Mouse (Mus musculus) olfactory bulb, adult 2 months (tissue): ENCODE measurements at regions not wholly inside any gene's neighbourhood (a gene's known extent, or its start where the extent isn't known, plus 50 kb on each side); places are given as distances from the start of the nearest gene placed in this dataset.
A peak's percentile ranks its signal among the peaks of the same experiment; 100 is the strongest.

Experiments
- H3K27ac ChIP-seq: fragments of 200-500 bp; 2 replicates; pipeline ENCODE4 v1.5.1; 2012; ENCODE audit warnings: low read depth, low read length; ENCODE audit not compliant: insufficient read depth
- H3K4me1 ChIP-seq: fragments of 200-500 bp; 2 replicates; pipeline ENCODE4 v1.6.1; 2012; ENCODE audit warnings: low read length; ENCODE audit not compliant: control insufficient read depth, insufficient read depth
- H3K4me3 ChIP-seq: fragments of 200-500 bp; 2 replicates; pipeline ENCODE4 v1.5.1; 2012; ENCODE audit warnings: mild to moderate bottlenecking, low read depth, low read length, moderate library complexity; ENCODE audit not compliant: insufficient read depth
- CTCF ChIP-seq: fragments of 200-500 bp; IDR thresholded peaks from 2 replicates; pipeline ENCODE4 v1.5.1; 2012; ENCODE audit warnings: low read depth, mild to moderate bottlenecking, low read length, moderate library complexity; ENCODE audit not compliant: insufficient read depth
- POLR2A ChIP-seq: fragments of 200-500 bp; IDR thresholded peaks from 2 replicates; pipeline ENCODE4 v1.6.1; 2012; ENCODE audit warnings: mild to moderate bottlenecking, low read depth, low read length, moderate library complexity; ENCODE audit not compliant: insufficient read depth
- WGBS: fragments of 180-500 bp; shearing (Covaris S2); methylation state at CpG from one replicate; pipeline ENCODE4 v1.1.7; 2018; 5-methylcytosine and 5-hydroxymethylcytosine counted together

DNA sequence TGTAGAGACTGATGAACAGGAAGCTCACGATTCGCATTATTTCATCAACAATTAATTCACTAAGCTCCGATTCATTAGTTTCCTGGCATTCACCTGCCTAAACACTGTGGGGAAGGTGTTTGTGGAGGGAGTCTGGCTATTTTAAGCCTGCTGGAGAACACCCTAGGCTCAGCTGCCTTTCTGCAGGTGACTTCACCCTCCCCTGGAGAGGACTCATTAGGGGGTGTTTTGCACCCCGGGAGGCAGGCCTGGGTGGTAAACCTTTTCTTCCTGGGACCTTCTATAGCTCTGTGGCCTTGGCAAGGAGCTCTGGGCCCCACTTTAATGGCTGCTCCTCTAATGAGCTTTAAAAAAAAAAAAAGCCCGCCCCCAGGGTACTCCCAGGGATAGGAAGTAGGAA is 55.4 kb upstream of the Bnc1 start:
- no peak for TF ChIP-seq POLR2A
- no peak for TF ChIP-seq CTCF
- H3K4me1 ChIP-seq = no peaks in the 10 kb centered on the region
- no peak overlapping the region for H3K27ac ChIP-seq
- WGBS = 70% methylated on average over 5 of the region's 5 CpGs
- no peak overlapping the region for H3K4me3 ChIP-seq

DNA sequence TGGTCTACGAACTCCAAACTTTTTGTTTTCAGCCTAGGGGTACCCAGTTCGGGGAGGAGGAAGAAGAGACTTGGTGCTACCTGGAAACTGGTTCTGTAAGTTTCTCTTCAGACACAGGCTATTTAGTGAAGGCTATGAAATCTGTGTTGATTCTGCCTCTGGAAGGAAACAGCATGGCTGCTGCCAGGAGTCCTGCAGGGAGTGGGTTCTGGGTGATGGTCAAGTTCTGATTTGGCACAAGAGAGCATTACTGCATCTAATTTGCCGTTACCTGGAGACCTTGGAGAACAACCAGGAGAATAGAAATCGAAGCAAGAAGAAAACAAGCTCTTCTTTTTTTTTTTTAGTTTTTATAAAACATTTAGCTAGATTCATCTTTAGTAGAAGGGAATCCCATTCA is 61.3 kb upstream of the Bnc1 start:
- no peak overlapping the region for H3K4me3 ChIP-seq
- H3K4me1 ChIP-seq = peaks cover 6% of the 10 kb centered on the region
- 67% methylated on average over 4 of the region's 4 CpGs for WGBS
- no peak overlapping the region for H3K27ac ChIP-seq
- TF ChIP-seq CTCF (no peak), POLR2A (no peak)

DNA sequence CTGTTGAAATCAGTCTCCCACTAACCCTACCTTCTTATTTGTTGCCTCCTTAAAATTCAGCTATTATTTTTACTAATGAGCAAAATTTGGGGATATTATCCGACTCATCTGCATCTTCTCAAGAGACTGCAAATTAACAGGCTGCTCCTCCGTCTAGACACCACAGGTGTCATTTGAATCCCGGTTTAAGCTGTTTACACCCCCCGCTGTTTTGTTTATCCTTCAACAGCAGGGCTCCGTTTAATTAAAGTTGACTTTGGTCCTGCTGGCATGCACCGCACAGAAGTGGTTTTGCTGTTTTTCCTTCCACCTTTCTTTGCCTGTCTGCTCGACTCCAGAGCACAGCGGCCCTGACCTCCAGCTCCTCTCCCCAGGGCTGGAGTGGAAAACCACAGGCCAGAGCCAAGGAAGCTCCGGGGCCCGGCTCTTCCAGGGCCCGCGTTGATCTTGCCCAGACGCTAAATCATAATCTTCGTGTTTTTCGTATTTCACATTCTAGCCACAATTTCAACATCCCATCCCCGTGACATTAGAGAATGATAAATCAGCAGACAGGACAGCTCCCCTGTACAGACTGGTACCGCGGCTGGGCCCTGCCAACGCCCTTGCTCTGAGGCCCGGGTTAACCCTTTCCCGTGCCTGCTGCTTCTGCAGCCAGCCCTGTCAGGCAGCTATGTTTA is 64.6 kb upstream of the Bnc1 start:
- H3K27ac ChIP-seq = no peak overlapping the region
- TF ChIP-seq POLR2A (no peak), CTCF (no peak)
- no peak overlapping the region for H3K4me3 ChIP-seq
- peaks cover 6% of the 10 kb centered on the region for H3K4me1 ChIP-seq
- 11% methylated on average over 21 of the region's 21 CpGs for WGBS

DNA sequence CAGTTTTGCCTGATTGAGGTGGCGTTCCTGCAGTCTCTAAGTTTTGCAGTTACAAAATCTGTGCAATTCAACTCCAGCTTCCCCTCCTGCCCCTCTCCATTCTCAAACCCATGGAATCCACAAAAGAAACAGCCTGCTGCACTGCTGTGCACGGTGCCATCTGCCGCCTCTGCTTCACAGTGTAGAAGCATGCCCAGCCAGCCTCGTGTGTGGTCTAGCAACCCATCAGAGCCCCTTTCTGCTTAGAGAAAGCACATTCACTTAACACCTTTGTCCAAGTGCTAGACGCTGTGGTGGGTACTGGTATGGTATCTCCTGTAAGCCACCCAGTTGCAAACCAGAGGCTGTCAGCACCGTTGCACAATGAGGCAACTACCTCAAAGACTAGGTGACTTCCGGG is 71.3 kb upstream of the Bnc1 start:
- Histone ChIP-seq H3K4me3 (no peak overlapping the region), H3K27ac (no peak overlapping the region), H3K4me1 (no peaks in the 10 kb centered on the region)
- 64% methylated on average over 7 of the region's 7 CpGs for WGBS
- TF ChIP-seq CTCF (no peak), POLR2A (no peak)

DNA sequence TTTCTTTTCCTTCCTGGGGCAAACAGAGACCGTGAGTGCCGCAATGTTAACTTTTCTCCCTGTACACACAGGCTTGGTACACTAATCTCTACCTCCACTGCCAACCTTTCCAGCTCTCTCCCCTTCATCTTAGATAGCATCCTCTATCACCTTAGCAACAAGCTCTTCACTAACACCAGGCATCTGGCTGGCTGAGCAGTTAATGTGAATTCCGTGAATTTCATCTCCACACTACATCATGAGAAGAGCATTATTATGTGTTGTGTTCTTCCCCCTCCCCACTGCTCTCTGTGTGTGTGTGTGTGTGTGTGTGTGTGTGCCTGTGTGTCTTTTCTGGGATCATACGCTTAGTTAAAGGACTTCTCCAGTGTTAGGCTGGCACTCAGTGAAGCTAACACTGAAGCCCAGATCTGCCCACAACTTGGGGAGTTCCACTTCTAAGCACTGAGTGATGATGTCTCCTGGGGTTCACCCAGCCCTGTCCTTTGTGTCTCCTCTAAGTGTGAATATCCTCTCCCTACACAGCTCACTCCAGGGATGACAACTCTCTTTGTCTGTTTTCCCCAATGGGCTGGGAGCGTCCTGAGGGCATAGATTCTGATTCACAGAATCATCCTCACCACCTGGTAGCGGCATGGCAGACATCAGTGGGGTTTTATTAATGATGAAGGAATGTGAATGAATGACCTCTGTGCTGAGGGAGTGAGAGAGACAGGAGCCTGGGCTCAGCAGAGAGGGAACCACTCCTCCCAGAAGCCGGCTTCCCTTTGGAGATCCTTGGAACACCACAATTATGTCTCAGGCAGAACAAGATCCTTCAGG is 77.7 kb upstream of the Bnc1 start:
- TF ChIP-seq CTCF (no peak), POLR2A (no peak)
- Histone ChIP-seq H3K4me3 (no peak overlapping the region), H3K27ac (no peak overlapping the region), H3K4me1 (no peaks in the 10 kb centered on the region)
- WGBS = 65% methylated on average over 7 of the region's 7 CpGs

DNA sequence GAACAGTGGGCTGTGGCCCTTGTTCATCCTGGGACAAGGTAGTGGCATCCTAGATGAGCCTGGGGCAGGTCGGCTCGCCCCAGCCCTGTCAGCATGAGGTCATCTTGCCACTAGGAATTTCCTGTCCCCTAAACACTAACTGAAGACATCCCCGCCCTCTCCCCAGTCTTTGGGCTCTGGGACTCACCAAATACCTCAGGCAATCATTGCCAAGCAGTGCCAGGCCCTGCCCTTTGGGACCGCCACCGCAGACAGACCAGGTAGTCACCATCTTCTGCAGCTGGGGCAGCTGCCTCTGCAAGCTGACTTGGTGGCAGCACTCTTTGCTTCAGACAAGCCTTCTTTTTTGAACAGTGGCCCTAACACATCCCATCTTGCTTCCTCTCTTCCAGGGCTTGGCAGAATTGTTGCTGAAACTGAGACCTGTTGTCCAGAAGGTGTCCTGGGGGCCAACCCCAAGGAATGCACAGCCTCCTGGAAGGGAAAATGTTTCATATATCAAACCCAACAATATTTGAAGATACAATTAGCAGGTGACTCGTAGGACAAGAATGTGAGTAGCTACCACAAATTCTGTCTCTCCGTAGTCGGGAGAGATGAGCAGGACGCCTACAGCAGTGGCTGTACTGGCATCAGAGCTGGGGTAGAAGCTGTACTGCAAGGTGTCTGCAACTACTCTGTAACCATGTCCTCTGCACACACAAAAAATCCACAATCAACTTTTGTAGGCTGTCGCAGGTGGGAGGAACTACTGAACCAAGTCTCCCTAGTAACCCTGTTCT is 79.0 kb upstream of the Bnc1 start:
- Histone ChIP-seq H3K27ac (no peak overlapping the region), H3K4me1 (no peaks in the 10 kb centered on the region), H3K4me3 (no peak overlapping the region)
- no peak for TF ChIP-seq POLR2A
- TF ChIP-seq CTCF = no peak
- 88% methylated on average over 10 of the region's 10 CpGs for WGBS

DNA sequence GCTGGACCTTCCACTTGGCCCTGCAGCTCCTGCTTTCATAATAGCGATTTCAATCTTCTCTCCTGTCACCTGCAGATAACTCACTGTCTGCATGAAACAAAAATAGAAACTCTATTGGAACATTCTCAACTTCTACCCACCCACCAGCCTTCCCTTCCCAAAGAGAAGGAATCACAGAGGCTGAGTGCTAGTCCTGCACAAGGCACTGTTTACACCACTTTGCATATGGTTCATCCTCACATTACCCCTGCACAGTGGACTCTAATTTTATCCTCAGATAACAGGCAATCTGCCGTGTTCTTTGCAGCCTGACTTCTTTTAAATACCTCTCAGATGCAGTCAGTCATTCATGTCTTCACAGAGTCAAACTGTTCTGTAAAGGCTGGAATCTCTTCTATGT is 83.3 kb upstream of the Bnc1 start:
- TF ChIP-seq CTCF = no peak
- TF ChIP-seq POLR2A = no peak
- Histone ChIP-seq H3K4me3 (no peak overlapping the region), H3K4me1 (no peaks in the 10 kb centered on the region), H3K27ac (no peak overlapping the region)
- WGBS = 86% methylated on average over 2 of the region's 2 CpGs

DNA sequence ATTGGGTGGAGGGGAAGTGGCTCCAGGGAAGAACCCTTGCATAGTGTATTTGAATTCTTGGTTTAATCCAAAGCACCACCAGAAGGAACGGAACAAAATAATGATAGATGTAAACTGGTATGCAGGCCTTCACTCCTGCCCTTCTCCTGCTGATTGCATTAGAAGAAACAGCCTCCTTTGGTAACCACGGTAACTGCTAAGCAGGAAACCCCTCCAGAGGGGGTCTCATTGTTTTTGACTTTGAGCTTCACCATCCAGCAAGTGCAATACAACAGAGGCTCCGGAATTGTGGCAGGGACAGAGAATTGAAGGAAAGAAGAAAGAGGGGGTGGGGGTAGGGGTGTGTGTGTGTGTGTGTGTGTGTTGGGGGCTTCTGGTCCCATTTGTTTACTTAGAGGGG is 89.8 kb upstream of the Bnc1 start:
- Histone ChIP-seq H3K27ac (no peak overlapping the region), H3K4me1 (peaks cover 12% of the 10 kb centered on the region), H3K4me3 (no peak overlapping the region)
- TF ChIP-seq CTCF (no peak), POLR2A (no peak)
- 48% methylated on average over 3 of the region's 3 CpGs for WGBS

DNA sequence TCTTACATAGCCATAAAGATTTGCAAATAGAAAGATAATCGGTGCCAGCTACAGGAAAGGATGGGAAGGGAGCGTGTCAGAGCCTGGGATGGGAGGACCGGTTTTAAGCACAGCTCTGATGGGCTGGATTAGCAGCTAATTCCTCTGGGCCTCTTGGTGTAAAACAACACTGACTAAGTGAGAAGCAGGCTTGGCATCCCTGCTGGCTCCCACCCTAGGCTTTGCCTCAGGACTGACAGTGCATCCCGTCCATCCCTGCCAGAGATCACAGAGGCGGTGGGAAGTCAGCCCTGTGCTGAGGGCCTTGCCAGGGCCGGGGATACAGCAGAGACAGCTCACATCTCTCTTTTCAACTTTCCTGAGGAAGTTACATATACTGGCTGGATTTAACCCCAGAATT is 90.8 kb upstream of the Sh3gl3 start:
- peaks cover 12% of the 10 kb centered on the region for H3K4me1 ChIP-seq
- TF ChIP-seq POLR2A (0 out of 2 replicates have a peak, but pooled peaks have one; percentile 11), CTCF (no peak)
- WGBS = 53% methylated on average over 6 of the region's 6 CpGs
- H3K27ac ChIP-seq = no peak overlapping the region
- no peak overlapping the region for H3K4me3 ChIP-seq
